Mouse (Mus musculus) macrophage (primary cell): Measurements from ENCODE around the gene Ess2. TPM values are rescaled to one million over a fixed set of nuclear protein-coding genes. Genes with fewer than 3 reads are reported as not detected.

Source experiments
- H3K27ac ChIP-seq: fragments of 350-480 bp; formaldehyde crosslinking; 2 replicates; pipeline ENCODE4 v1.9.0; 2021
- H3K36me3 ChIP-seq: fragments of 350-480 bp; formaldehyde crosslinking; 2 replicates; pipeline ENCODE4 v1.9.0; 2021; ENCODE audit errors: inconsistent target
- H3K4me3 ChIP-seq: fragments of 350-480 bp; formaldehyde crosslinking; 2 replicates; pipeline ENCODE4 v1.9.0; 2021; ENCODE audit errors: inconsistent target
- H3K79me2 ChIP-seq: fragments of 350-480 bp; formaldehyde crosslinking; 2 replicates; pipeline ENCODE4 v1.9.0; 2021; ENCODE audit errors: inconsistent target
- WGBS: methylation state at CpG from one replicate; pipeline ENCODE4 v1.1.7; 2026; ENCODE audit warnings: inconsistent platforms; ENCODE audit not compliant: missing documents; 5-methylcytosine and 5-hydroxymethylcytosine counted together
- polyA plus RNA-seq: library from polyadenylated mRNA; stranded (reverse); fragments of 250-400 nt; gene quantifications from 3 replicates; pipeline ENCODE4 v1.2.4, GENCODE M21; 2018; ENCODE audit warnings: inconsistent platforms

The Ess2 gene
- polyA plus RNA-seq, 1 experiment from 2014 or later, result 12.0 TPM

DNA sequence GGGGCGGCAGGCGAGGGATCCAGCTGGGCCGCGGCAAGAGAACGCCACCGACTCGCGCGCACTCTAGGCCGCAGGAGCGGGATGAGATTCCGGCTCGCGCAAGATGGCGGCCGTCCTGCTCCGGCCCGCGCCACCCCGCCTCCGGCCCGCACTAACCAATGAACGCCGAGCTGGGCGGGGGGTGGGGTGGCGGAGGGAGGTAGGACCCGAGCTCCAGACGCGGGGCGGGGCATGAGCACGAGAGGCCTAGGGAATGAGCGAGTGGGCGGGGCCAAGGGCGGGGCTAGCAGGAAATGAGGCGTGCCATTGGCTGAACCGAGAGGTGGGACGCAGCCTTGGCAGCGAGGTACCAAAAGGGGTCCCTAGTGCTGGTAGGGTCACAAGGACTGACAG is 19.6 kb downstream of the Ess2 start, which contains the start of gene Gm20518:
Gene Gm20518, minus strand, starts transcription at position 105 of the 393 bp plus-strand sequence.
- under 1% methylated on average over 23 of the region's 38 CpGs for WGBS
- H3K27ac ChIP-seq, result no peak within 1 kb of the TSS
- H3K4me3 ChIP-seq, result peak within 1 kb of the TSS; percentile 55
- peaks cover 45% of the 10 kb centered on the region for H3K79me2 ChIP-seq
- H3K36me3 ChIP-seq, result no peaks in the 10 kb centered on the region

DNA sequence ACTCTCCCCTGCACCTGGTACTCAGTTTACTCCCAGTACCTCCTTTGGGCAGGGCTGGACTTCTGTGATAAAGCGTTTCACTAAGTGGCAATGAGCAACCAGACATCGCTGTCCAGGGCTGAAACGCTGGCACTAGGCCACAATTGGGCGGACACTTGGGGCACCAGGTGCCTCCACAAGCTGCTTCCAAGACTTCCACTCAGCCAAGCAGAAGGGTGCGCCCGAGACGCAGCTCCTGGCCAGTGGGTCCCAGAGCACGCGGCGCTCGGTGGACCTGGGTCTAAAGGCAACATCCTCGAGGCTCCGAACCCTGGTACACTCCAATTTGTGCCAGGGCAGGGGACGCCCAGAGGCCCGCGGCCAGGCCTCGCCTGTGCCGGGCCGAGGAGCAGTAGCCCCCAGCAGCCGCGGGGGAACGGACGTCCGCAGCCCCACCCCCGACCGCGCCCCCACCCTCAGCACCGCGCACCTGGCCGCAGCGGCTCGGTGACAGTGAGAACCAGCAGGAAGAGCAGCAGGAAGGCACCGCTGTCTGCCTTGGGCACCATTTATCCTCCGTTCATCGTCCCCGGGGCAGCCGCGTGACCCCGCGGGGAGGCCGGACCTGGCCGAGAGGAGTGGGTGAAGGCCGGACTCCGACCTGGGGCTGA is 20.1 kb downstream of the Ess2 start:
- Histone ChIP-seq H3K4me3 (peak overlapping the region; percentile 55), H3K79me2 (peaks cover 50% of the 10 kb centered on the region), H3K36me3 (no peaks in the 10 kb centered on the region), H3K27ac (no peak overlapping the region)
- 0% methylated on average over 40 of the region's 44 CpGs for WGBS

DNA sequence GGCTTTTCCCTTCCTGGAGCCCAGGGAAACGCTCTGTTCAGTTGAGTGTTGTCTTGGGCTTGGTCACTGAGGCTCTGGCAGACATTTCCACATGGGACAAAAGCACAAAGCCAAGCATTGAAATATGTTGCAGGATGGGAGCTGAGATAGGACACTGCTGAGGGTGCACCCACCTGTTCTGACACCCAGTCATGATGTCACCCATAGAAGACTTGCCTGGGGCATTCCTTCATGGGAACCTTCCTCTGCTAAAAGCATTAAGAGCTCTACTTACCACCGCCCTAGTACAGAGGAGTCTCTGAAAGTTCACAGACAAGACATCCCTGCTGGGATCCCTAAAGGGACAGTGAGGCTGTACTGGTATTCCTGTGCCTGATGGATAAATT is 20.8 kb downstream of the Ess2 start:
- H3K27ac ChIP-seq, result no peak overlapping the region

DNA sequence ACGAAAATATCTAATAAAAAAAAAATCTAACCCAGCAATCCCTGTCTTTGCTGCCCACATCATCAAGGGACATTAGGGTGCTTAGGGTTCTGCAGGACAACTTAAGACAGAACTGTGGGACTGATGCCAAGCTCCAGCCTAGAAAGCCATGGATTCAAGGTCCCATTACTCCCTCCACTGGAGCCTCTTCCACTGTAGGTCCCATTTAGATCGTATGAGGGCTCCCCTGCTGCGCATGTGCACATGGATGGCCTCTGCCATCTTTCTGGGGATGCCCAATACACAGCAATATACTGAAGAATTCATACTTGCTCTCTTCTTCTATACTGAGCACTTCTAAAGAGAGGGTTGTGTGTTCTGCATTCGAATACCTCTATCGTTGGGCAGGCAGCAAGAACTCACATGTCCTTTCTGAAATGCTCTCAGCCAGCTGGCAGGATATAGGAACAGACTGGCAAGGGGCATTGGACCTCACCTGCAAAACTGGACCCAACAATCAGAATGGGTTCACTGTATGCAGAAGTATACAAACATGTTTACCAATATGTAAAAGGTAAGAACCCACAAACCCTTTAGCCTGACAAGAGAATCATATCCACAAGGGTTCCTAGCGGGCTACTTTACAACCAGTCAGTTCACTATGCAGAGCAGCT is 21.3 kb downstream of the Ess2 start:
- 87% methylated on average over 5 of the region's 6 CpGs for WGBS
- no peaks in the 10 kb centered on the region for H3K36me3 ChIP-seq
- H3K79me2 ChIP-seq, result peaks cover 62% of the 10 kb centered on the region
- no peak overlapping the region for H3K27ac ChIP-seq
- no peak overlapping the region for H3K4me3 ChIP-seq

More for the DNA sequence above, 20.8 kb downstream of the Ess2 start:
- Histone ChIP-seq H3K79me2 (peaks cover 57% of the 10 kb centered on the region), H3K36me3 (no peaks in the 10 kb centered on the region), H3K4me3 (peak overlapping the region; percentile 55)
- WGBS, result 82% methylated on average over 2 of the region's 2 CpGs

DNA sequence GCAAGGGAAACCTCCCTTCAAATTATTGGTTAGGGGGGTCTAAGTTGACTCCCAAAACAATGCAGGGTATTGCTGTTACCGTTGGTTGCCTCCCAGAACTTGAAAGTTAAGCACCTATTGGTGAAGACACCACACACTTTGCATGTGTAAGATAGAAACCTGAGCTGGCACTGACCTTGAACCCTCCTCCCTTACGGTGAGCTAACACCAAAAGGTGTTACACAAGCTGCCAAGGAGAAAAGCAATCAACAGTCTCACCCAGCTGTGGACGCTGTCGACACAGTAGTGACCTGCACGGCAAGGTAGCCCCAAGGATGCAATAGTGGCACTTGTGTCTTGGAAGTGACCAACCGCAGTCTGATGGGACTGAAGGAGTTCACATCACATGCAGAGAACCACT is 27.0 kb downstream of the Ess2 start:
- WGBS, result 96% methylated on average over 6 of the region's 6 CpGs

DNA sequence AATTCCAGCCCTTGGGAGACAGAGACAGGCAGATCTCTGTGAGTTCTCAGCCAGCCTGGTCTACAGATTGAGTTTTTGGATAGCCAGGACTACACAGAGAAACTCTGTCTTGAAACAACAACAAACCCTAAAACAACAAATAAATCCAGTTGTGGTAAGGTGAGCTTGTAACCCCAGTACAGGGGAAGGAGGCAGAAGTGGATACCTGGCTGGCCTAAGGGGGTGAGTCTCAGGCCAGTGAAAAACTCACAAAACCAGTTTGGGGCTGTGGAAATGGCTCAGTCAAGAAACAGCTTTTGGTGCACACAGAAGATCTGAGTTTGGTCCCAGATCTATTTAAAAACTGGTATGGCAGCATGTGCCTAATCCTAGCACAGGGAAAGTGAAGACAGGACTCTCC is 29.0 kb downstream of the Ess2 start:
- Histone ChIP-seq H3K36me3 (no peaks in the 10 kb centered on the region), H3K27ac (no peak overlapping the region), H3K4me3 (no peak overlapping the region), H3K79me2 (peaks cover 100% of the 10 kb centered on the region)

More for the DNA sequence above, 27.0 kb downstream of the Ess2 start:
- Histone ChIP-seq H3K36me3 (no peaks in the 10 kb centered on the region), H3K27ac (no peak overlapping the region), H3K79me2 (peaks cover 100% of the 10 kb centered on the region), H3K4me3 (no peak overlapping the region)

DNA sequence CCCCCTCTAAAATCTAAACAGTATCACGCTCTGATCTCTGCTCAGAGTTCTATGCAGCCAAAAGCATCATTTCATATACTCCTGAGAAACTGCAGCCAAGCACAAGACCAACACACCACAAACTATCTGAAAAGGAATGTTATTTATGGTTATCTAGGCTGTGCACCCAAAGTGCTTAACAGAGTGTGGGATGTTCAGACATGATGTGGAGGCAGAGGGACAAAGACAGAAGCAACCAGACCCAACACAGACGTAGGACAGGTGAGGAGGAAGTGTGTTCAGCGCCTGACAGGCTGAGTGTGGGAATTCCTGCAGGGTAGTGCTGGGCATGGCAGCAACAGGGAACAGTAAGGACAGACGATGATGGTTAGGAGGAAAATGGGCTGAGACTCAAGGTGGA is 31.6 kb downstream of the Ess2 start:
- Histone ChIP-seq H3K36me3 (no peaks in the 10 kb centered on the region), H3K79me2 (peaks cover 100% of the 10 kb centered on the region), H3K4me3 (no peak overlapping the region), H3K27ac (no peak overlapping the region)
- WGBS, result 98% methylated on average over 4 of the region's 4 CpGs

DNA sequence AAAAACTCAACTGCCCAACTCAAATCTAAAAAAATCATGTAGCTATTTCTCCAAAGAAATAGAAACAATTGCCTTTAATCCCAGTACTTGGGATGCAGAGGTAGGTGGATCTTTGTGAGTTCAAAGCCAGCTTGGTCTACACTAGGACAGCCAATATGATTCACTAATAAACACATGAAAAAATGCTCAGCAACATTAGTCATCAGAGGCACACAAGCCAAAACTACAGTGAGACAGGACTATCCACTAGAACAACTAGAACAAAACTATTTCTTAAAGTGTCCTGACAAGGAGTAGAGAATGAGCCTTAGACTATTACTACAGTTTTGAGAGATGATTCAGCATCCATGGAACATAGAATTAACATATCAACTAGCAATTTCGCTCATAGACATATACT is 35.1 kb downstream of the Ess2 start:
- Histone ChIP-seq H3K36me3 (0 out of 2 replicates have a peak, but pooled peaks cover 3% of the 10 kb centered on the region), H3K4me3 (no peak overlapping the region), H3K27ac (no peak overlapping the region), H3K79me2 (peaks cover 80% of the 10 kb centered on the region)
- 92% methylated on average over 1 of the region's 1 CpGs for WGBS

DNA sequence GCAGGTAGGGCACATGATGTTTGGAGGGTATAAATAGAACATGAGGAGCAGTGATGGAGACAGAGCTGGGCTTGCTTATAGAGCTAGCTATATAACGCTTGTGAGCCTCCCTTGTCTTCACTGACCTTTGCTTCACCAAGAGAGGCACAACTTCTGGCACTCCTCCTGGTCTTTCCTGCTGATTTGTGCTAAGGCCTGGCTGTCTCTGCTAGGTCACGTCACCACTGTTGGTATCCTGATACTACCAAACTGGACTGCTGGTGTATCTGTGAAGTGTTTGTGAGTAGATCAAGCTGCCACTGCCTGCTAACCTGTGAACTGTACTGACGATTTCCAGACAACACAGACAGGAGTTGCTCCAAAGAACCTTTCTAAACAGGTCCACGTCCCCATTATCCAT is 36.0 kb downstream of the Ess2 start:
- Histone ChIP-seq H3K4me3 (no peak overlapping the region), H3K79me2 (peaks cover 71% of the 10 kb centered on the region), H3K36me3 (0 out of 2 replicates have a peak, but pooled peaks cover 3% of the 10 kb centered on the region), H3K27ac (no peak overlapping the region)
- WGBS, result 87% methylated on average over 4 of the region's 4 CpGs

DNA sequence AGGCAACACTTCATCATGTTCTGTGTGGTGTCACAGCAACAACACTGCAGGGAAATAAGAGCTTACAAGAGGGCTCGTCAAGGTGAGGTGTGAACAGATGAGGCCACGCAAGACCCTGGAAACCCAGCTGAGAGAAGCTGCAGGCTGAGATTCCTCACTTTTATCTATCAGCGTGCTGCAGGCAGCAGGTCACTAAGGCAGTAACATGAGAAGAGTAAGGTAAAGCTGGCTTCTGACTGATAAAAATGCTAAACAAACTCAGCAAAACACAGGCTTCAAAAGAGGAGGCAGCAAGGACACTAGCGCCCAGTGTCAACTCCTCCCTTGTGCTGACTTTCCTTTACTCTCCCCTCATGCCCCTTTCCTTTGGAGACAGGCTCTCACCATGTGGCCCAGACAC is 38.2 kb downstream of the Ess2 start:
- 96% methylated on average over 4 of the region's 4 CpGs for WGBS
- Histone ChIP-seq H3K36me3 (peaks cover 10% of the 10 kb centered on the region; the same call in 1 of the 2 replicates), H3K27ac (no peak overlapping the region), H3K4me3 (no peak overlapping the region), H3K79me2 (peaks cover 49% of the 10 kb centered on the region)

DNA sequence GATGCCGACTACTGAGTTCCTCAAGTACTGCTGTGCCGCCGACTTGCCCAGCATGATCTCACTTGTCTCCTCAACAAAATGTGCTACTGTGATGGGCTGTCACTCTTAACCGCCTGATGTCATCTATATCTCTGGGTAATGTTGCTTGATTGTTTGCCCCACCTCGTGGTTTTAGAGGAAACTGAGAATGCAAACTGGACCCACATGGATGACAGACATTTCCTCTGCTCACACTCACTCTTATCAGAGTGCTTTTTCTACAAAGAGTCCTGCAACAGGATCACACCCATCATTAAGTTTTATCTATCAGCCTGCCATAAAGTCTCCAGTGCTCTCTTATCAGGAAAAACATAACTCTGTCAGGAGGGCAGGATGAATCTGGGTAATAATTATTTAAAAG is 39.9 kb downstream of the Ess2 start:
- Histone ChIP-seq H3K4me3 (no peak overlapping the region), H3K79me2 (peaks cover 31% of the 10 kb centered on the region), H3K27ac (no peak overlapping the region), H3K36me3 (peaks cover 10% of the 10 kb centered on the region; the same call in 1 of the 2 replicates)
- WGBS, result 71% methylated on average over 5 of the region's 5 CpGs

DNA sequence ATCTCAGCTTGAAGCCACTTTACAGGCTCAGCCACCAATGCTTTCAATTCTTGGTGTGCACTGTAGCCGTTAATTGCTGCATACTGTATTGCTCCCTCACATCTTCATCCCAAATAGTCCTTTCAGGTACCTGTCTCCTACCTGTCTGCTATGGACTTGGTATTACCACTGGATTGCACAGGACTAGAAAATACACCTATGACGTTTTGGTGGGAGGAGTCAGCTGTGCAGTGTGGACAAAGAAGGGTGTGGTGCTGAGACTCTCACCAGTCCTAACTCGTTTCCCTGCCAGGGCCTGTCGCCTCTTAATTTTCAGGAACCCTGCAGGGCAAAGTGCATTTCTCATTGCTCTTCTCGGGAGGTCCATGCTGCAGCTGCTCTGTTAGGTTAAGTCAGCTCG is 45.4 kb downstream of the Ess2 start:
- Histone ChIP-seq H3K4me3 (no peak overlapping the region), H3K79me2 (peaks cover 9% of the 10 kb centered on the region; the same call in 1 of the 2 replicates), H3K36me3 (peaks cover 7% of the 10 kb centered on the region; the same call in 1 of the 2 replicates), H3K27ac (no peak overlapping the region)
- WGBS, result 72% methylated on average over 5 of the region's 6 CpGs

DNA sequence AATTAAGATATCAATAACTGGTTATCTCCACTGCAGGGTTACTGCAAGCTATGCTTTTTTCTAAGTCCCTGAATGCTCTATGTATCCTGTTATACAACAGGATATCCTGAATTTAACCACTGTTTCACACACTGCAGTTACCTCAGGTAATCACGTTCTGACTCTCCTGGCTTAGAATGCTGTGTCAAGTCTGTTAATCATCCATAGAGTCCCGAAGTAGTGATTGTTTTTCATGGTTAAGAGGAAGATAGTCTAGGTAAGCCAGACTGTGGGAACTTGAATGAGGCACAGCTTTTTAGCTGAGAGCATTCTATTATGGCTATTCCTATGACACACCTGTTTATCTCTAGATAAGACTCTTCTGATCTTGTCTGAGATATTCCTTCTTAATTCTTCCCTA is 45.9 kb downstream of the Ess2 start:
- WGBS, result 33% methylated on average over 2 of the region's 2 CpGs
- Histone ChIP-seq H3K79me2 (peaks cover 9% of the 10 kb centered on the region; the same call in 1 of the 2 replicates), H3K36me3 (peaks cover 7% of the 10 kb centered on the region; the same call in 1 of the 2 replicates), H3K4me3 (no peak overlapping the region), H3K27ac (no peak overlapping the region)

DNA sequence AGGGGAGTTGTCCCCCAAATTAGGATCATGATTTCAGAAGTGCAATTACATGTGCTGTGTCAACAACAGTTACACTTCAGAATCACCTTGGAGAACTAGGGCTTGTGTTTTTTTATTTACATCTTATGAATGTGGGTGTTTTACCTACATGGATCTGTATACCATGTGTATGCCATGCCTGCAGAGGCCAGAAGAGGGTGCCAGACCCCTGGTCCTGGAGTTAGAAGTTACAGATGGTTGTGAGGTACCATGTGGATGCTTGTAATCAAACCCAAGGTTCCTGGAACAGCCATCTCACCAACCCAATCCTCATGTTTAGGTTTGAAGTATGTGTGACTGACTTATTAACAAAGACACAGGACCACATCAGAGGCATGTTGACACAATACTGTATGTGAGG is 52.6 kb downstream of the Ess2 start:
- H3K36me3 ChIP-seq, result peaks cover 43% of the 10 kb centered on the region
- no peak overlapping the region for H3K27ac ChIP-seq
- peaks cover 5% of the 10 kb centered on the region; the same call in 1 of the 2 replicates for H3K79me2 ChIP-seq
- no peak overlapping the region for H3K4me3 ChIP-seq

DNA sequence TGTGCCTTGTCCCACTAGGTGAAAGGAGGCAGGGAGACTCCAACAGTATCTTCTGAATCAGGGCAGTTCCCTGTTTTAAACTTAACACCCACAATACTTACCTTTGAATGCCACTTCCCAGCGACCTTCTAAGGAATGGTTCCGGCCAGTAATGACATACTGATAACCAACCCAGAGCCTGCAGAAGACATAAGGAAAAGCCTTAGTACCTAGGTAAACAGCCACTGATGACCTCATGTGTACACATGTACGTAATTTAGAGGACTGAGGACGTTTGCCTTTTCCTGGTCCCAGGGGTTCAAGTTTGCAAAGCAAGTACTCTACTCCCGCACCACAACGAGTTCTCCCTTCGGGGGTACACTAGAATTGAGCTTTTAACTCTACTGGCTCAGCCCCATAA is 54.0 kb downstream of the Ess2 start:
- peaks cover 51% of the 10 kb centered on the region for H3K36me3 ChIP-seq
- 98% methylated on average over 7 of the region's 7 CpGs for WGBS
- no peak overlapping the region for H3K4me3 ChIP-seq
- H3K79me2 ChIP-seq, result no peaks in the 10 kb centered on the region; the same call in 1 of the 2 replicates
- H3K27ac ChIP-seq, result no peak overlapping the region
